Comparison of ENCODE assay signal across 24 mouse cellular contexts in the genomic region with DNA sequence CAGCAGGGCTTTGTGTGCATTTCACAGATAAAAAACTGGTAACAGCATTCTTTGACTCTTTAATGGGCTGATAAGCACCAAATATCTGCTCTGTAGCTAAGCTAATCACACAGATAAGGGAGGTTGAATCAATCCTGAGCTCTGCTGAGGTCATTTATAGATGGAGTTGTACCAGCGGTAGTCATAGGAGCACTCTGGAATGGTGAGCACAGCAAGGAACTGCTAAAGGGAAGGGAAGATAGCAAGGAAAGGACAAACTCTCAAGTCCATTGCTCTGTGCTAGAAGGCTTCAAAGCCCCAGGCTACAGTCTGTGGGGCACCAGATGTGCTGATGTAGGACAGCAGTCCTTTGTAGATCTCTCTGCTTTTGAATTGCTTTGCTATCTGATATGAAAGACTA.
"Had no signal": no experiment of that assay in that cellular context is flagged by ENCODE, and none has a peak within 500 bp of the region (broad histone marks: within the 10 kb centered on the region; RNA-seq: fewer than 3 reads in every experiment).

No protein-coding gene starts in this region.

- H3K9ac ChIP-seq: kidney, embryonic 15.5 days; limb, embryonic 13.5 days; liver, embryonic 12.5 days; liver, embryonic 15.5 days; lung, embryonic 15.5 days; midbrain, embryonic 13.5 days; neural tube, embryonic 13.5 days had no signal

- DNase-seq: kidney, adult 8-10 months; kidney, postnatal 10 days; kidney, postnatal 36 days; layer of hippocampus, postnatal 36 days; liver; lung, adult 18-20 months; lung, postnatal 10 days; lung, postnatal 36 days; retina, postnatal 1 day; thymus, adult 2 months; thymus, postnatal 14 days; thymus, postnatal 4 days had no signal

- H3K4me2 ChIP-seq: kidney, embryonic 15.5 days; limb, embryonic 13.5 days; liver, embryonic 12.5 days; liver, embryonic 15.5 days; lung, embryonic 15.5 days; midbrain, embryonic 13.5 days; neural tube, embryonic 13.5 days had no signal

- H3K36me3 ChIP-seq: kidney, embryonic 15.5 days; limb, embryonic 10.5 days; limb, embryonic 13.5 days; liver, embryonic 12.5 days; liver, embryonic 15.5 days; lung, embryonic 15.5 days; midbrain, embryonic 10.5 days; midbrain, embryonic 13.5 days; neural tube, embryonic 13.5 days had no signal

- H3K27ac ChIP-seq: kidney, embryonic 15.5 days; limb, embryonic 10.5 days; limb, embryonic 13.5 days; liver, embryonic 12.5 days; liver, embryonic 15.5 days; lung, embryonic 15.5 days; midbrain, embryonic 10.5 days; midbrain, embryonic 13.5 days; neural tube, embryonic 13.5 days had no signal

- H3K9me3 ChIP-seq: kidney, embryonic 15.5 days; limb, embryonic 10.5 days; limb, embryonic 13.5 days; liver, embryonic 12.5 days; liver, embryonic 15.5 days; lung, embryonic 15.5 days; megakaryocyte, embryonic 14.5 days; midbrain, embryonic 10.5 days; midbrain, embryonic 13.5 days; neural tube, embryonic 13.5 days had no signal

- H3K27me3 ChIP-seq: kidney, embryonic 15.5 days; limb, embryonic 13.5 days; liver, embryonic 12.5 days; liver, embryonic 15.5 days; lung, embryonic 15.5 days; megakaryocyte, embryonic 14.5 days; midbrain, embryonic 13.5 days; neural tube, embryonic 13.5 days had no signal

- H3K4me1 ChIP-seq: kidney, embryonic 15.5 days; limb, embryonic 10.5 days; limb, embryonic 13.5 days; liver, embryonic 12.5 days; liver, embryonic 15.5 days; lung, embryonic 15.5 days; megakaryocyte, embryonic 14.5 days; midbrain, embryonic 10.5 days; midbrain, embryonic 13.5 days; neural tube, embryonic 13.5 days had no signal

- H3K4me3 ChIP-seq: kidney, embryonic 15.5 days; limb, embryonic 10.5 days; limb, embryonic 13.5 days; liver, embryonic 12.5 days; liver, embryonic 15.5 days; lung, embryonic 15.5 days; megakaryocyte, embryonic 14.5 days; midbrain, embryonic 10.5 days; midbrain, embryonic 13.5 days; myocyte; neural tube, embryonic 13.5 days had no signal

- ATAC-seq: liver, embryonic 12.5 days; midbrain, embryonic 13.5 days; midbrain, embryonic 16.5 days had no signal
